ENCODE assay signal across 7 mouse cellular contexts in the genomic region with DNA sequence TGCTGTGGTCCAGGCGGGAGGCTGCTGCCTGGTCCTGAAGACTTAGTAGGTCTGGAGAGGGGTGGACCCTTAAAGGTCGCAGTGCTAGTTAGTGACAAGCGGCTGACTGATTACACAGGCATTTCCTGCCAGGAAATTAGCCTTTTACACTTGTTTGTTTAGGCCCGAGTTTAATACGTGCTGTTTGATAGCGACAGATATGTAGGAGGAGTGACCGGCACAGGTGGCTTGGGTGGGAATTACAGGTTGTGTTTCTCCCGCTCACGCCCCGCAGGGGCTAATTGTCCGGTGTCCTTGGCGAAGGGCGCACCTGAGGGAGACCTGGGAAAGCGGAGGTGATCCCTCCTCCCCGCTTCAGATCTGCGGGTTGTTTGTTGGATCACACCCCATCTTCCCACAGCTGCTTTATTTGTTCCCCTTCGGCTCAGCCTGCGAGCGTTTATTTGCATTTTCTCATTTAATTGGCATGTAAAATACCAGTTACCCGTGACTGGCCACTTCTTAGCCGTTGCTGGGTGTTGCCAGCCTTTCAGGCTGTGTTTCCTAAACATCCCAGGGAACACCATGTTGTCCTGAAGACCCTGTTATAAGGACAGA. TPM values are rescaled to one million over a fixed set of nuclear protein-coding genes. Genes with fewer than 3 reads are reported as not detected.
DNase-seq lines count a peak whose midpoint lies in the region; ATAC-seq and TF ChIP-seq lines count a peak whose summit lies in the region.

No protein-coding gene starts in this region.

- peaks cover 4% of the 10 kb centered on the region for H3K4me1 ChIP-seq in ES-Bruce4 (ENCODE audit: control insufficient read depth, insufficient read depth, low read length)
- peaks cover 9% of the 10 kb centered on the region for H3K4me1 ChIP-seq in hindbrain, embryonic 10.5 days (replicated peaks)
- H3K4me1 ChIP-seq in limb, embryonic 15.5 days = peaks cover 7% of the 10 kb centered on the region

- no peak overlapping the region; the same call in 1 of the 2 replicates for H3K4me3 ChIP-seq in ES-Bruce4 (ENCODE audit: low read depth, low read length)
- H3K4me3 ChIP-seq in hindbrain, embryonic 10.5 days = peak overlapping the region; percentile 33
- H3K4me3 ChIP-seq in limb, embryonic 15.5 days = no peak overlapping the region; the same call in 1 of the 2 replicates

- peak; percentile 97 for TF ChIP-seq EP300 in ES-Bruce4 (IDR thresholded peaks at IDR 0.05; ENCODE audit: insufficient read depth, low read depth, low read length)

- peak; percentile 61 for DNase-seq in brain, embryonic 14.5 days (ENCODE audit: low read depth)
- peak; percentile 6 for DNase-seq in hindbrain, embryonic 10.5 days (ENCODE audit: low spot score)
- no peak for DNase-seq in thymus, adult 18-20 months
- no peak for DNase-seq in B cell, adult 2 months

- peak overlapping the region; percentile 62 for H3K27ac ChIP-seq in ES-Bruce4 (ENCODE audit: insufficient read depth, low read length)
- no peak overlapping the region for H3K27ac ChIP-seq in hindbrain, embryonic 10.5 days
- no peak overlapping the region for H3K27ac ChIP-seq in limb, embryonic 15.5 days

- no peaks in the 10 kb centered on the region for H3K27me3 ChIP-seq in ES-Bruce4 (ENCODE audit: control insufficient read depth, insufficient read depth, low read length, poor library complexity, severe bottlenecking)
- peaks cover 33% of the 10 kb centered on the region for H3K27me3 ChIP-seq in hindbrain, embryonic 10.5 days (ENCODE audit: insufficient read depth, poor library complexity, severe bottlenecking)
- peaks cover 9% of the 10 kb centered on the region; the same call in 1 of the 2 replicates for H3K27me3 ChIP-seq in limb, embryonic 15.5 days

- TF ChIP-seq CTCF in ES-Bruce4 (IDR thresholded peaks at IDR 0.05; ENCODE audit: low read depth, low read length) = no peak
- TF ChIP-seq CTCF in brain, embryonic 14.5 days (IDR thresholded peaks at IDR 0.05; ENCODE audit: borderline replicate concordance, extremely low read depth, insufficient read depth, insufficient read length) = no peak

- TF ChIP-seq POLR2A in ES-Bruce4 (IDR thresholded peaks at IDR 0.05; ENCODE audit: insufficient read depth, low read length) = no peak
- no peak for TF ChIP-seq POLR2A in brain, embryonic 14.5 days (IDR thresholded peaks at IDR 0.05; ENCODE audit: borderline replicate concordance, extremely low read depth, insufficient read depth, insufficient read length, poor library complexity, severe bottlenecking)

- H3K9ac ChIP-seq in ES-Bruce4 (ENCODE audit: low read depth, poor library complexity, severe bottlenecking) = no peak overlapping the region
- no peak overlapping the region for H3K9ac ChIP-seq in limb, embryonic 15.5 days

- H3K4me2 ChIP-seq in limb, embryonic 15.5 days = peak overlapping the region; percentile 26; the same call in 1 of the 2 replicates

- ATAC-seq in limb, embryonic 15.5 days (ENCODE audit: insufficient number of reproducible peaks, low FRiP score, low TSS enrichment, low read depth) = no peak
- no peak for ATAC-seq in erythroblast, adult 5-6 weeks (replicated peaks; ENCODE audit: low FRiP score, poor library complexity, severe bottlenecking)

- 6% methylated on average over 21 of the region's 21 CpGs for WGBS in hindbrain, embryonic 10.5 days
- WGBS in limb, embryonic 15.5 days = under 1% methylated on average over 21 of the region's 21 CpGs

- H3K36me3 ChIP-seq in ES-Bruce4 (ENCODE audit: control insufficient read depth, insufficient read depth, low read length, poor library complexity, severe bottlenecking) = no peaks in the 10 kb centered on the region
- no peaks in the 10 kb centered on the region for H3K36me3 ChIP-seq in hindbrain, embryonic 10.5 days
- no peaks in the 10 kb centered on the region for H3K36me3 ChIP-seq in limb, embryonic 15.5 days

- no peaks in the 10 kb centered on the region for H3K9me3 ChIP-seq in ES-Bruce4 (replicated peaks; ENCODE audit: control insufficient read depth, insufficient read depth, low read length, poor library complexity, severe bottlenecking)
- no peaks in the 10 kb centered on the region for H3K9me3 ChIP-seq in hindbrain, embryonic 10.5 days
- no peaks in the 10 kb centered on the region for H3K9me3 ChIP-seq in limb, embryonic 15.5 days

RNA-seq across cellular contexts. Expression of gene Gprc5a, which starts 25.1 kb away (rescaled TPM):
- polyA plus RNA-seq in ES-Bruce4 (2011; ENCODE audit: insufficient read depth, insufficient read length, low read depth, missing spikeins) = 46.0 and 48.4 TPM in 2 replicates
- 0.18 and 0.48 TPM in 2 replicates for polyA plus RNA-seq in brain, embryonic 14.5 days (2012; rRNA removed)
- polyA plus RNA-seq in hindbrain, embryonic 10.5 days (2016; fragmentation: Nextera tagmentation; extraction: Ambion mirVana) = 3.2 and 3.5 TPM in 2 replicates
- 10.0 and 11.8 TPM in 2 replicates for polyA plus RNA-seq in limb, embryonic 15.5 days (2015; fragmentation: Nextera tagmentation; extraction: Ambion mirVana)
- total RNA-seq in erythroblast, adult 5-6 weeks (2015; ENCODE audit: low replicate concordance) = not detected in 2 replicates
- not detected in 2 replicates for total RNA-seq in erythroblast, adult 5-6 weeks (2017; ENCODE audit: low replicate concordance)

RNA-seq across cellular contexts. Expression of gene Ddx47, which starts 29.0 kb away (rescaled TPM):
- polyA plus RNA-seq in ES-Bruce4 (2011; ENCODE audit: insufficient read depth, insufficient read length, low read depth, missing spikeins) = 114 and 123 TPM in 2 replicates
- 74.4 and 86.3 TPM in 2 replicates for polyA plus RNA-seq in brain, embryonic 14.5 days (2012; rRNA removed)
- 96.1 and 106 TPM in 2 replicates for polyA plus RNA-seq in hindbrain, embryonic 10.5 days (2016; fragmentation: Nextera tagmentation; extraction: Ambion mirVana)
- 101 and 104 TPM in 2 replicates for polyA plus RNA-seq in limb, embryonic 15.5 days (2015; fragmentation: Nextera tagmentation; extraction: Ambion mirVana)
- total RNA-seq in erythroblast, adult 5-6 weeks (2015; ENCODE audit: low replicate concordance) = 29.8 and 34.9 TPM in 2 replicates
- total RNA-seq in erythroblast, adult 5-6 weeks (2017; ENCODE audit: low replicate concordance) = 40.4 and 64.3 TPM in 2 replicates

RNA-seq across cellular contexts. Expression of gene Apold1, which starts 58.9 kb away (rescaled TPM):
- polyA plus RNA-seq in ES-Bruce4 (2011; ENCODE audit: insufficient read depth, insufficient read length, low read depth, missing spikeins) = 0.39 and 0.49 TPM in 2 replicates
- polyA plus RNA-seq in brain, embryonic 14.5 days (2012; rRNA removed) = 2.2 and 2.8 TPM in 2 replicates
- 2.7 and 2.9 TPM in 2 replicates for polyA plus RNA-seq in hindbrain, embryonic 10.5 days (2016; fragmentation: Nextera tagmentation; extraction: Ambion mirVana)
- polyA plus RNA-seq in limb, embryonic 15.5 days (2015; fragmentation: Nextera tagmentation; extraction: Ambion mirVana) = 5.4 and 5.9 TPM in 2 replicates
- total RNA-seq in erythroblast, adult 5-6 weeks (2015; ENCODE audit: low replicate concordance) = 0.19 and 2.1 TPM in 2 replicates
- total RNA-seq in erythroblast, adult 5-6 weeks (2017; ENCODE audit: low replicate concordance) = 4.9 and 6.4 TPM in 2 replicates

Comparison
In these comparisons a context has a peak if more than half of its experiments do, and no peak if none do; other contexts are left out.
1. DNase-seq: peak in brain, embryonic 14.5 days (single experiment) and hindbrain, embryonic 10.5 days (single experiment); none in thymus, adult 18-20 months (0 of 2) and B cell, adult 2 months (0 of 2).